Mouse (Mus musculus) limb, embryonic 11.5 days (tissue): Measurements from ENCODE around the gene Lpp. TPM values are rescaled to one million over a fixed set of nuclear protein-coding genes. Genes with fewer than 3 reads are reported as not detected.

Source experiments
- ATAC-seq: fragments of 200-750 bp; cut with Nextera tagmentation; 2 replicates; pipeline ENCODE4 v1.8.0; 2017; ENCODE audit warnings: low read depth; ENCODE audit not compliant: insufficient number of reproducible peaks, low FRiP score, low TSS enrichment
- DNase-seq: peaks from one replicate; pipeline ENCODE4 v3.0.0-alpha.2; 2015; ENCODE audit warnings: low spot score
- H3K27ac ChIP-seq: fragments of 300-500 bp; sonication (generic); replicated peaks from 2 replicates; pipeline ENCODE4 v1.5.1; 2014; ENCODE audit warnings: low read depth, mild to moderate bottlenecking, low read length
- H3K27me3 ChIP-seq: fragments of 300-500 bp; sonication (generic); 2 replicates; pipeline ENCODE4 v1.6.1; 2014; ENCODE audit warnings: mild to moderate bottlenecking, low read length, mixed read lengths; ENCODE audit not compliant: control insufficient read depth, insufficient read depth
- H3K36me3 ChIP-seq: fragments of 300-500 bp; sonication (generic); 2 replicates; pipeline ENCODE4 v1.6.1; 2014; ENCODE audit warnings: mild to moderate bottlenecking, low read length, moderate library complexity, mixed read lengths; ENCODE audit not compliant: control insufficient read depth, insufficient read depth
- H3K4me1 ChIP-seq: fragments of 300-500 bp; sonication (generic); 2 replicates; pipeline ENCODE4 v1.6.1; 2014; ENCODE audit warnings: low read length, mixed read lengths; ENCODE audit not compliant: control insufficient read depth, insufficient read depth
- H3K4me2 ChIP-seq: fragments of 300-500 bp; sonication (generic); 2 replicates; pipeline ENCODE4 v1.6.1; 2014; ENCODE audit warnings: low read depth, mild to moderate bottlenecking, moderate library complexity; ENCODE audit not compliant: severe bottlenecking
- H3K4me3 ChIP-seq: fragments of 300-500 bp; sonication (generic); 2 replicates; pipeline ENCODE4 v1.5.1; 2014; ENCODE audit warnings: low read depth, low read length
- H3K9ac ChIP-seq: fragments of 300-500 bp; sonication (generic); 2 replicates; pipeline ENCODE4 v1.6.1; 2014; ENCODE audit warnings: mild to moderate bottlenecking, low read length
- H3K9me3 ChIP-seq: fragments of 300-500 bp; sonication (generic); 2 replicates; pipeline ENCODE4 v1.6.1; 2016; ENCODE audit warnings: low read length; ENCODE audit not compliant: control insufficient read depth
- WGBS: fragments of 180-500 bp; shearing (Covaris S2); extraction: QIAGEN DNeasy Blood & Tissue Kit; methylation state at CpG from one replicate; pipeline ENCODE4 v1.1.7; 2014; 5-methylcytosine and 5-hydroxymethylcytosine counted together
- polyA plus RNA-seq: library from polyadenylated mRNA; unstranded; fragments of >200 nt; fragmentation: Nextera tagmentation; extraction: Ambion mirVana; gene quantifications from 2 replicates; pipeline ENCODE4 v1.2.1, GENCODE M21; 2014

Gene Lpp
- polyA plus RNA-seq, 1 experiment from 2014 or later, result 38.2 TPM

- H3K4me2 ChIP-seq, result no peak overlapping the region
- 20% methylated on average over 6 of the region's 6 CpGs for WGBS
- H3K27me3 ChIP-seq, result no peaks in the 10 kb centered on the region
- peaks cover 4% of the 10 kb centered on the region; the same call in 1 of the 2 replicates for H3K4me1 ChIP-seq
- H3K36me3 ChIP-seq, result no peaks in the 10 kb centered on the region
- no peak overlapping the region for H3K9ac ChIP-seq
- ATAC-seq, result no peak
- DNase-seq, result peak; percentile 27
- no peak overlapping the region for H3K27ac ChIP-seq
- no peaks in the 10 kb centered on the region for H3K9me3 ChIP-seq
- H3K4me3 ChIP-seq, result no peak overlapping the region
These were observed 550.4 kb downstream of the Lpp start for GRCm38 (mm10) chr16:24943486-24944261.

- no peak overlapping the region for H3K9ac ChIP-seq
- H3K36me3 ChIP-seq, result no peaks in the 10 kb centered on the region
- no peak overlapping the region for H3K27ac ChIP-seq
- DNase-seq, result no peak
- H3K4me3 ChIP-seq, result no peak overlapping the region
- no peak overlapping the region for H3K4me2 ChIP-seq
- no peak for ATAC-seq
- peaks cover 4% of the 10 kb centered on the region; the same call in 1 of the 2 replicates for H3K4me1 ChIP-seq
- H3K9me3 ChIP-seq, result no peaks in the 10 kb centered on the region
- no peaks in the 10 kb centered on the region for H3K27me3 ChIP-seq
- 86% methylated on average over 1 of the region's 1 CpGs for WGBS
These were observed 553.0 kb downstream of the Lpp start for GRCm38 (mm10) chr16:24946356-24946755.

- no peak for DNase-seq
- Histone ChIP-seq H3K4me3 (no peak overlapping the region), H3K4me1 (peaks cover 4% of the 10 kb centered on the region; the same call in 1 of the 2 replicates), H3K27ac (no peak overlapping the region), H3K36me3 (no peaks in the 10 kb centered on the region), H3K27me3 (no peaks in the 10 kb centered on the region), H3K9ac (no peak overlapping the region), H3K9me3 (no peaks in the 10 kb centered on the region), H3K4me2 (no peak overlapping the region)
- WGBS, result 93% methylated on average over 1 of the region's 1 CpGs
- no peak for ATAC-seq
These were observed 554.2 kb downstream of the Lpp start for GRCm38 (mm10) chr16:24947485-24947884.

- no peak overlapping the region for H3K4me3 ChIP-seq
- ATAC-seq, result no peak
- no peak overlapping the region for H3K27ac ChIP-seq
- no peak overlapping the region for H3K9ac ChIP-seq
- H3K9me3 ChIP-seq, result no peaks in the 10 kb centered on the region
- no peaks in the 10 kb centered on the region for H3K27me3 ChIP-seq
- WGBS, result 73% methylated on average over 3 of the region's 3 CpGs
- no peaks in the 10 kb centered on the region for H3K36me3 ChIP-seq
- peaks cover 4% of the 10 kb centered on the region; the same call in 1 of the 2 replicates for H3K4me1 ChIP-seq
- DNase-seq, result no peak
- H3K4me2 ChIP-seq, result no peak overlapping the region
These were observed 554.9 kb downstream of the Lpp start for GRCm38 (mm10) chr16:24948091-24948690.

GRCm38 (mm10) chr16:24949265-24949664 lies 556.0 kb downstream of the Lpp start:
- no peak overlapping the region for H3K9ac ChIP-seq
- H3K9me3 ChIP-seq, result no peaks in the 10 kb centered on the region
- H3K4me1 ChIP-seq, result no peaks in the 10 kb centered on the region
- H3K27me3 ChIP-seq, result no peaks in the 10 kb centered on the region
- no peak overlapping the region for H3K4me3 ChIP-seq
- DNase-seq (no peak), ATAC-seq (no peak)
- no peaks in the 10 kb centered on the region for H3K36me3 ChIP-seq
- no peak overlapping the region for H3K27ac ChIP-seq
- WGBS, result 90% methylated on average over 3 of the region's 3 CpGs
- H3K4me2 ChIP-seq, result no peak overlapping the region

- no peak for ATAC-seq
- Histone ChIP-seq H3K27me3 (no peaks in the 10 kb centered on the region), H3K9ac (no peak overlapping the region), H3K9me3 (no peaks in the 10 kb centered on the region), H3K36me3 (no peaks in the 10 kb centered on the region), H3K4me3 (no peak overlapping the region), H3K4me1 (no peaks in the 10 kb centered on the region), H3K27ac (no peak overlapping the region), H3K4me2 (no peak overlapping the region)
- WGBS, result 67% methylated on average over 6 of the region's 6 CpGs
- DNase-seq, result no peak
These were observed 556.9 kb downstream of the Lpp start for GRCm38 (mm10) chr16:24950112-24950743.

- Histone ChIP-seq H3K4me3 (no peak overlapping the region), H3K36me3 (no peaks in the 10 kb centered on the region), H3K9ac (no peak overlapping the region), H3K4me1 (no peaks in the 10 kb centered on the region), H3K27me3 (no peaks in the 10 kb centered on the region), H3K27ac (no peak overlapping the region), H3K9me3 (no peaks in the 10 kb centered on the region), H3K4me2 (no peak overlapping the region)
- DNase-seq (no peak), ATAC-seq (no peak)
- 38% methylated on average over 5 of the region's 5 CpGs for WGBS
These were observed 558.6 kb downstream of the Lpp start for GRCm38 (mm10) chr16:24951909-24952308.

GRCm38 (mm10) chr16:24955054-24955453 lies 561.7 kb downstream of the Lpp start:
- no peak overlapping the region for H3K4me3 ChIP-seq

More at GRCm38 (mm10) chr16:24955054-24955453, 561.7 kb downstream of the Lpp start:
- no peaks in the 10 kb centered on the region for H3K4me1 ChIP-seq
- H3K9me3 ChIP-seq, result no peaks in the 10 kb centered on the region
- H3K4me2 ChIP-seq, result no peak overlapping the region
- ATAC-seq (no peak), DNase-seq (no peak)
- WGBS, result 92% methylated on average over 7 of the region's 7 CpGs
- no peaks in the 10 kb centered on the region for H3K27me3 ChIP-seq
- no peaks in the 10 kb centered on the region for H3K36me3 ChIP-seq
- H3K9ac ChIP-seq, result no peak overlapping the region
- H3K27ac ChIP-seq, result no peak overlapping the region
